Mouse (Mus musculus): ENCODE measurements around the gene Slc38a10.

Slc38a10 gene

DNA sequence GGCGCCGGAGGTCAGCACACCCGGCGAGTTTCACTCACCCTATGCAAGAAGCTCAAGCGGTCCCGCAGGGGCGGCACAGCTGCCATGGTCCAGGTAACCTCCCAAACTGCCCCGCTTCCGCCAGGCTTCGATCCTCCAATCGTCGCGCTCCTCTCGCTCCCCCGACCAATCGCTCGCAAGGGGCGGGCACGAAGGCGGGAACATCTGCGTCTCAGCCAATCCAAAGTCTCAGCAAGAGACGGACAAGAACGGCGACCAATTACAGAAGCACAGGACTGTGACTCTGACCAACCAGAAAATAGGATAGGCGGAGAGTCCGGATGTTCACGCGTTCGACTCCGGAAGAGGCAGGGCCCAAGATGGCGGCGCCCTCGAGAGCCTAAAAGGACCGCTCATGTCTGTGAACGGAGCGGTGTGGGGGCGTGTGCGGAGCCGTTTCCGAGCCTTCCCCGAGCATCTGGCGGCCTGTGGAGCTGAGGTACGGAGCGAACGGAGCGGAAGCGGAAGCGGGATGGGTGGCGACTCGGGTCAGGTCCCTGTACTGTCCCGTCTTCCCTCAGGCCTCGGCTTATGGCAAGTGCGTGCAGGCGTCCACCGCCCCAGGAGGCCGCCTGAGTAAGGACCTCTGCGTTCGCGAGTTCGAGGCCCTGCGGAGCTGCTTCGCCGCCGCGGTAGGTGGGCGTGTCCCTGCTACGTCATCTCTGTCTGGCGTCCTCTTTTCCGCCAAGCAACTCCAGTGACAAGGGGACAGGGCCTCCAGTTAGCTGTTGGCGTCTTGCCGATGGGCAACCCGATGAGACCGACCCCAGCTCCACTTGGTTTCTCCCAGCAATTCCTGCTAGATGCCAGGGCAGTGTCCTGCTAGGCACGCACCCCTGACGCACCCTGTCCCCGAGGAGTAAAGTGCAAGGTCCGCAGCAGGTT, 52.3 kb downstream of the Slc38a10 start, which contains the start of the genes Tepsin and Ndufaf8:
Tepsin (minus strand) TSS at position 144 of the 924 bp plus-strand sequence.
Ndufaf8 (plus strand) TSS at position 341 of the 924 bp plus-strand sequence.
- DNase-seq: peak; percentile 95

DNA sequence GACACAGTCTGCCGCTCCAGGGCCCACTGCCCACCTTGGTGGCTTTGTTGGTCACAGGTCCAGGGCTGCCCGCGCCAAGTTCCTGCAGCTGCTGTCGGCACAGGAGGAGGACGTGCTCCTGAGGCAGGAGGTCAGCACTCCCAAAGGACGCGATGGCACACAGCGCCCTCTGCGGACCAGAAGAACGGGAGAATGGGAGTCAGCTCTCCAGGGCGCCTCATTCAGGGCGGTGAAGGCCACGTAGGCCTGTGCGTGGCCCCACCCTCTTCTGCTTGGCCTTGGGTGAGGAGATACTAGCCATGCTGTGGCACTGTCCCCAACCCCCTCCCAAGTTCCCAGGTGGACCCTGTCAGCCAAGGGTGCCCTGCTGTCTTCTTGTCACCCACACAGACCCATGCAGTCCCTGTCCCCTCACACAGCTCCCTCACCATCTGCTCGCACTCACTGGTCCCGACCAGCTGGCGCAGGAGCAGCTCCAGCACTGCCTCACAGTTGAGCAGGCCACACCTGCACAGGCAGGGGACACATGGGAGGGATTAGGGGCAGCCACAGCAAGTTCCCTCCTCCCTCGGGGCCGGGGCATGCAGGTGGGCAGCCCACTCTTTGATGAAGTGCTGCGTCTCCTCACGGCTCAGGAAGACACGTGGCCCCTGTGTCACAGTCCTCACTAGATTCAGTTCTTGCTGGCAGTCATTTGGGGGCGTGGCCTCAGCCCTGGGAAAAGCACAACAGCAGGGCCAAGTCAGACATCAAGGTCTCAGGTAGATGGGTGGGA, 58.1 kb downstream of the Slc38a10 start:
- DNase-seq: no peak

DNA sequence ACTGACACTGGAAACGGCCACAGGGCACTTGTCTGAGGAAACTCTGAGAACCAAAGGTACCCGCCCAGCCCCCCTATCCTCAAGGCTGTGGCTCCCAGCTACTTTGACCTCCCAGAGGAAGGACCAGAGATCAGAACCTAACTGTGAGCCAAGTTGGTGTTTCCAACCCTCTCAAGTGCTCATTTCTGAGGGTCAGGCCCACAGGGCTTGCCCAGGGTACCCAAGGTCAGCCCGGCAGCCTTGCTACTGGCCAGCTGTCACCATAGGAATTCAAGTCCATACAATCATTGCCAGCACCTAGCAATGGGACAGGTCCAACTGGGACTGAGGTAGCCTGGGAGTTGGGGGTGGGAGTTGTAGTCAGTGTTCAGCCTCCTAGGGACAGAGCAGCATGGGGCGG, 60.5 kb downstream of the Slc38a10 start:
- DNase-seq: no peak

DNA sequence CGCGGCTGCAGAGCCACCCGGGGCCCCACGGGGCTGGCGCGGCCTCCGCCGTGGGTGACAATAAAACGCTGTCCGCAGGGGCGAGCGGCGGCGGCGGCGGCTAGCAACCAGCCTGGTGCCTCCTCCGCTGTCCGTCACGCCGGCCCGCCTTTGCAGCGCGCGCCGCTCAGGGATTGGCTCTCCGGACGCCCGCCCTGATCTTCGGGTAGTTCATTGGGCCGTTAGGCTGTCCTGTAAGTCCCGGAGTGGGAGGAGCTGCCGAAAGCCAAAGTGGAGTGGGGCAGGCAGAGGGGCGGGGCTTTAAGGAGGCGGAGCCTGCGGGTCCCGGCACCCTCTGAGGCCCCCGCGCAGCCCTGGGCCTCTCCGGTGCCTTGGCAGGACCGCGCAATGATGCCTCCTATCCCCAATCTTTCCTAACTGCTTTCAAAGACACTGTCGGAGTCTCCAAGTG, 64.4 kb downstream of the Slc38a10 start, which contains the start of gene Cep131:
Cep131 (minus strand) TSS at position 126 of the 451 bp plus-strand sequence.
- DNase-seq: peak; percentile 92

DNA sequence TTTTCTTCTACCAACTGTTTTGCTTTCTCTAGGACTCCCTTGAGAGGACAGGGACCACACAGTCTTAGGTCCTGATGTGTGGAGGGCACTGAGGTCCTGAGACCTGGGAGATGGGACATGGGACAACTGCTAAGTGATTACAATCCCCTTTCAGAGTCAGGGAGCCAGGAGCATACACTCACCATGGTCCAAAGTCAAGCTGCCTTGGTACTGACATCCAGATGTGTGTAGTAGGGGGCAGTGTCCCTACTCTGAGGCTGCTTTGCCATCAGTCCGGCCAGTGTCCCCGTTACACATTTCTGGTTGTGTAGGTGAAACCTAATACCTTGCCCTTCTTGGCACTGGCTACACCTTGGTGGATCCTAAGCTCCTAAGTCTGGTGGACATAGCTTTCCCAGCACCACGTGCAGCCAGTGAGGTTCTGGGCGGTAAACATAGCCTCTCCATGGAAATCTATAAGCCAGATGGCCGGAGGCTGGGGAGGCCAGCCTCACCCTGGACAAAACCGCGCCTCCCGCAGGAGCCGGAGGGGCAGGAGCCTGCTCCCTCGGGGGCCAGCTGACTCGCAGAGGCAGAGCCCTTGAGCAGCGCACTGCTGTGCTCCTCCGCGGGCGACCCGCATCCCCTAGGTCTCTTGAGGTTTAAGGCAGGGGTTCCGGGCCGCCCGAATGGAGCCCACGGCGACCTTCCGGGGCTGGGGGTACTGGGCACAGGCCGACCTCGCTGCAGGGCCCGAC, 65.1 kb downstream of the Slc38a10 start:
- DNase-seq: peak; percentile 38

DNA sequence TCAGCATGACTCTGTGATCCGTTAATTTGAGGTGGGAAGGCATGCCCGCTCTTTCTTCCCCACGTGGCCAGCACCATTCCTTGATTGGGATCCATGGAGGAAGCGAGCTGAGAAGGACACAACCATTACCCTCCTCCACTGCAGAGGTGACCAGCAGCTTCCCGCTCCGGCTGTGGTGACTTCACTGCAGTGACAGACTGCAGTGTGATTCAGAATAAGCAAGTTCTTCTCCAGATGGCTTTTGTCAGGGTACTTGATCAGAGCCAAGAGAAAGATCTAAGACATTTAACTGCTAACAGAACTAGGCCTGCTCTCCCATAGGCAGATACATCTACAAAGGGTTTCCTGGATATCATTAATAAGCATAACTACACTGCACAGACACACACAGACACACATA, 70.9 kb downstream of the Slc38a10 start:
- DNase-seq: no peak

DNA sequence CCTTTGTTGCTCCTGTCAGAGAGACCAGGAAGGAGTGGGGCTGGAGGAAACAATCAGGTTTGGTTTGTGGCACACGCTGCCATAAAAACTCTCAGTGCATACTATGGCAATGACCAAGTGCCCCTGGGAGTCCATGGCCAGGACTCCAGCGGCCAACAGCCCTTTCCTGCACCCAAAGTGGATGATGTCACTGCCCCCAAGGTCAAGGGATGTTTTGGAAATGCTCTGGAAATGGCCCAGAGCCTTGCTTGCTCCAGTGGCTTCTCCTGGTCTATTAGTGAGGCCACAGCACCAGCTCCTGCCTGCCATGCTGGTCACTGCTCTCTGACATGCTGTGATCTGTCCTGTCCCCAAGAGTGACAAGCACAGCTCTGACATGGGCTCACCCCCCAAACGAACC, 75.0 kb downstream of the Slc38a10 start:
- no peak for DNase-seq

DNA sequence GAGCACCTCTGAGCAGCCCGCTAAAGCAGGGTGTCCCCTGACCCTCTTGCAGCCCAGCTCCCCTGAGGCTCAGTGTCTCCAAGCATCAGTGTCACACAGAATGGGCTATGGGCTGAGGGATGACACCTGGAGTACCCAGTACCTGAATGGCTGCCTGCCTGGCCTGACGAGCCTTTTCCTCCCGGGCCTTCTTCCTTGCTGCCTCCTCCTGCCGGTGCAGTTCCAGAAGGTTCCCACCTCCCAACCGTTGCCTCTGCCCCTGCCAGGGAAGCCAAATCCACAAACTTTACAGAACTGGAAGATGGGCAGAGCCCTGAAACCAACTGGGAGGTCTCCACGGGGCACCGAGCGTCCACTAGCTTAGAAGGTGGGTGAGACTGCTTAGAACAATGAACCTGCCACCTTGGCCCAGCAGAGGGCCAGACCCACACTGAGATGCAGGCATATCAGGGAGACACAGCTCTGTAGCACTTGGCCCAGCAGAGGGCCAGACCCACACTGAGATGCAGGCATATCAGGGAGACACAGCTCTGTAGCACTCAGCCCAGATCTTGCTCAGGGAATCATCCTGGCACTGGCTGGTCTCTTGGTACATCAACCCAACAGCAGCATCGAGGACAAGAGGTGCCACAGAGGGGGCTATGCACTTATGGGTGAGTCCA, 78.0 kb downstream of the Slc38a10 start:
- DNase-seq: no peak

DNA sequence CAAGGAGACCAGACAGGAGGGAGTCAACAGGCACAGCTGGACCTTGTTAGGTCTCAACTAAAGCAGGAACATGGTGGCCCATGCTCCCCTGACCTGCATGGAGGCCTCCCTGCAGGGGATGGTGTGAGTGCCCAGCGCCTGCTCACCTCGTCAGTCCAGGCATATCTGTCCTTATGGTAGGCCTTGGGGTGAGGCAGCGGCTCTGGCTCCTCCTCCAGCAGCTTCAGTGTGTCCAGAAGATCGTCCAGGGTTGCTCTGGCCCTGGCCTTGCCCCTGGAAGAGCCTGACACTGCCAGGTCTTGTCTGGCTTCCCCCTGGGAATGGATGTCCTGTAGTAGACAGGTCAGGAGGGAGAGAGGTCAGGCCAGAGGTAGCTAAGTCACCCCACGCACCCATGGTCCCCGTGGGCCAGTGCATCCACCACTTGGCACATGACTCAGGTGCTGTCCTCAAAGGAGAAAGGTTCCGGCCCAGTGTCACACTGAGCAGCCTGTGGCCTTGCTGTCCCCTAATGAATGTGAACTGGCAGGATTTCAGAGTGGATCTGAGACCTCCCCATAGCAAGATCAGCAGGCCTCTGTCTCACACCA, 79.3 kb downstream of the Slc38a10 start:
- no peak for DNase-seq

DNA sequence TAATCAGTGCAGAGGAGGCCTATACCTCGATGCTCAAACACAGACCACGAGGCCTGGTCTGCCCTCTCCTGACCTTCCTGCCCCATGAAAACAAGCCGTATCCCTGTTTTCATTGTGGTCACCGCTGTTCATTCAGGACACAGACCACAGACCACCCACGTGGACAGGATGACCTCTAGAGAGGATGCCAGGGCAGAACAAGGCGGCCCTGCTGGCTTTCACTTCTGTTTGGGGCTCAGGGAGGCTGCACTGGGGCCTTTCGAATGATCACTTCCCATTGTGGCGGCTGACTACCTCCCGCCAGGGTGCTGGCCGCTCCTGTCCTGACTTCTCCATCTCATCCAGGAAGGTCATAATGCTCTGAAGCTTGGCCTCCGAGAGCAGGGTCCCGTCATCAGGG, 80.1 kb downstream of the Slc38a10 start:
- DNase-seq: no peak

DNA sequence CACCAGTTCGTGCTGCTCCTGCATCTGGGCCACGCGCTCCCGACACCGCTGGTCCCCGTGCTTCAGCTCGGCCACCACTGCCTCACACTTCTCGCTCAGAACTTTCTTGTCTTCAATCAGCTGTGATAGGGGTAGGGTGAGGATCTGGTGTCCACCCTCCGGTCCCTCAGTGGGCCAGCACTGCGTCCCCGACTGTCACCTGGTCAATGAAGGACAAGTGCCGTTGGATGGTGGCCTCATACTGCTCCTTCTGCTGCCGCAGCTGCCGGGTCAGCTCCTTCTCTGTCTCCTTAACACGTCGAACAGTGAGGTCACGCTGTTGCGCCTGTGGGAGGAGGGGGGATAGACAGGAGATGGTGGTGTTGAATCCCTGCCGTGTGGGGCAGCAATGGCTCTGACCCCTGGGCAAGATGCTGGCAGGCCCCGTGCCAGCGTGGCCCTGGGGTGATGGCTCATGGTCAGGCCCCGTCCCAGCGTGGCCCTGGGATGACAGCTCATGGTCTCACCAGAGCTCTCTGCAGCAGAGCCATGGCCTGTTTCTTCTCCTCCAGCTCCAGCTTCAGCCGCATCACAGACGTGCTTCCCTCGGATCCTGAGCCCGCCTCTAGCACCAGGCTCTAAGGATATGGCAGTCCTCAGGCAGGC, 80.7 kb downstream of the Slc38a10 start:
- DNase-seq: no peak

DNA sequence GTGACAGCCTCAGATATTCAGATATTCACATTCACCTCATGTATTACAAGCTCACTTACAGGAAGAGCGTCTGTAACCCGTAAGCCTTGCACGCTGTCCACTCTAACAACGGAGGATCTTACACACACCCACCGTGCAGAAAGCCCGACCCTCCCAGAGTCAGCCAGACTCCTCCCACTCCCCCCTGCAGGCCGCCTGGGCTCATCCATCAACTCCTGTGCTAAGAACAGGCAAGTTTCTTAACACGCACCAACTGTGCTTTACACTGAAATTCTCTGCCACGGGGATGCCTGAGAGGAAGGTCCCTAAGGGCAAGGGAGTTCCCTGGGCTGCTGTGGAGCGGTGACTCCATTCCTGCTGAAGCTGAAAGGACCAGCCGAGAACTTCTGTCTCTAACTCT, 81.9 kb downstream of the Slc38a10 start:
- no peak for DNase-seq

DNA sequence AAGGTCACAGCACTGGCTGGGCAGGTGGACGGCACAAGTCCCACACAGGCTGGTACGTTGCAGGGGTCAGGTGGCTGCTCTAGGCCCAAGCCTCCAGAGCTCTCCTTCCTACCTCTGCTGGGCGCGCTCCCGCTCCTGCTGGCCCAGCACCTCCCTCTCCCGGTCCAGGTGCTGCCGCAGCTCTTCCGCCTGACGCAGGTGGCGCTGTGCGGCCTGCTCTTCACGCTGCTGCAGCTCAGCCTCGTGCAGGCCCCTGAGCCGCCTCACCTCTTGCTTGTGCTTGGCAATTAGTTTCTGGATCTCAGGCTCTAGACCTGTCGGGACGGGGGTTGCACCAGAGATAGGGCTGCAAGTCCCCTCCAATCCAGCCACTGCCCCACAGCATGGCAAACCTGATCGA, 83.3 kb downstream of the Slc38a10 start:
- DNase-seq: no peak

DNA sequence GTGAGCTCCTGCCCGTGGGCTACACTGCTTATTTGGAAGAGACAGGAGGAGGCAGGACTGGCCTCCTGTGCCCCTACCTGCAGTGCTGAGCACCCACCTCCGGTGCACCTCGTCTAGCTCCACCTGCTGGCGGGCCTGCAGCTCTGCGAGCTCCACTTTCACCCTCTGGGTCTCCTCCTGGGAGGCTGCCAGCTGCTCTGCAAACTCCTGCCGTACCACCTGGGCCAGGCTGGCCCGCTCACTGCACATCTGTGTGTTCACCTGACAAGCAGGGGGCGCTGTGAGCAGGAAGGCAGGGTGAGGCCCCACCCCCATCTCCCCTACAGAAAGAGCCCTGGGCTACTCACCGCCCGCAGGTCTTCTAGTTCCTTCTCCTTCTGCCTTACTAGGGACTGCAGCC, 85.9 kb downstream of the Slc38a10 start:
- peak; percentile 77 for DNase-seq

DNA sequence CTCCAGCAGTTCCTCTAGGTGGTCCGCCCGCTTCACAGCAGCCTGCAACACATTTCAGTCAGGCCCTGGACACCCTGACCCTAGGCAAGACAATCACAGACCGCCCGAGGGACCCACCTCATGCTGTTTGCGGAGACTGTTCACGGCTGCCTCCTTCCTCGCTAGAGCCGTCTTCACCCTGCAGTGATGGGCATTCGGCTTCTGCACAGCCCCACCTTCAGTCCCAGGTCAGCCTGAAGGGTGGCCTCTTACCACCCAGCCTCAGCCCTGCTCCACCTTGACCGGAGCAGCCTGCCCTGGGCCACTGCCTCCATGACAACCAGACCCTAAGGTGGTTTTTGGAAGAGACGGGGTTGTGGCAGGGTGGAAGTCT, 86.5 kb downstream of the Slc38a10 start:
- no peak for DNase-seq

DNA sequence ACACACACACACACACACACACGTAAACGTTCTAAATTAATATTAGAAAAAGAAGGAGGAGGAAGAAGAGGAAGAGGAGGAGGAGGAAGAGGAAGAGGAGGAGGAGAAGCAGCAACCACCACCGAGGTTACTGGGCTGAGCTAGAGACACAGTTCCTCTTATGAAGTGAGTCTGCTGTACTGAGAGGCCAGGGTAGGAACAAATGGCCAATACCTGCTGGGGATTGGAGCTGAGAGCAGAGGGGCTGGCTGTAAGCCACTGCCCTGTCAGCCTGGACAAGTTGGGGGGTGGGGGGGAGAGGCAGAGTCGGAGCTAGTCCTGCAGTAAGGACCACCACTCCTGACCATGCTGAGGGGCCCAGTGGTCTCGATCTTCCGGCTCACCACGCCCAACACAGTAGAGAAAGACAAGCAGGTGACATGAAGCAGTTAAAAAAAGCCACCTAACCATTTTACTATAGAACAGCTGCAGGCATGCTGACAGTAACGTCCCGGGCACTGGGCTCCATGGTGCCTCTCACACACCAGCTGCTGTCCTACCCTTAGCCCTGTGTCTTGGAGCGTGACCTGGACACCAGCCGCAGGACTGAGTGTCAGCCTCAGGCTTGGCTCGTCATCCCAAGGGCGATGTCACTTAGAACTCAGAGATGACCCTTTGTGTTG, 87.0 kb downstream of the Slc38a10 start:
- no peak for DNase-seq

DNA sequence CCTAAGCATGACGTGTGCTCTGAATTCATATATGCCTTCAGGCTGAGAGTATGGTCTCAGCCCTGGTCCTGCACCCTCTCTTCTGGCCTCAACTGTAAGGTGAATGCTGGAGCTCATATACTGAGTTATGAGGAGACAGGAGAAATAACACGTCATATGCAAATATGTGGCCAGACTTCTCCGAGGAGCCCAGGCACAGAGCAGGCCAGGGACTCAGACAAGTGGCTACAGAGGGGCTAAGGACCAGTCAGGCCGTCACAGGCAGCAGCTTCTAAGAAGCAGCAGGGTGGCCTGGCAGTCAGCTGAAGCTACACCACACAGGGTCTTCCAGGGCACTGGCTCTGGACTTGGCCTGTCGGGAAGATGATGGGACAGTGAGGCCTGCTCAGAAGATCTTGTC, 87.8 kb downstream of the Slc38a10 start:
- no peak for DNase-seq

DNA sequence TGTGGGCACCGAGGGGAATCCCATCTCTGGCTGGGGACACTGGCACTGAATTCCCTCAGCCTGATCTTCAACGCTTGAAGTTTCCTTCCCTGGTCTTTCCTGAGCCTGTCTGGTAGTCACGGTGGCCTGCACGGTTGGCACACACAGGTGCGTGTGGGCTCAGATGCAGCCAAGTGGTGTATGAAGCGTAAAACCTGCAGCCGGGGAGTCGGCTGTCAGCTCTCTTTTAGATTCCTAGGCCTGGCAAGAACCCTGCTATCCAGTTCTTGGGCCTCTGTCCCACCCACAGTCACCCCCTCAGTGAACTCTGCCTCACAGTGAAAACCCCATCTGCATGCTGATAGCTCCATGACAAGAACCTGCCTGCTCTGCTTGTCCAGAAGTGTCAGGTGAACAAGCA, 90.5 kb downstream of the Slc38a10 start:
- DNase-seq: no peak

DNA sequence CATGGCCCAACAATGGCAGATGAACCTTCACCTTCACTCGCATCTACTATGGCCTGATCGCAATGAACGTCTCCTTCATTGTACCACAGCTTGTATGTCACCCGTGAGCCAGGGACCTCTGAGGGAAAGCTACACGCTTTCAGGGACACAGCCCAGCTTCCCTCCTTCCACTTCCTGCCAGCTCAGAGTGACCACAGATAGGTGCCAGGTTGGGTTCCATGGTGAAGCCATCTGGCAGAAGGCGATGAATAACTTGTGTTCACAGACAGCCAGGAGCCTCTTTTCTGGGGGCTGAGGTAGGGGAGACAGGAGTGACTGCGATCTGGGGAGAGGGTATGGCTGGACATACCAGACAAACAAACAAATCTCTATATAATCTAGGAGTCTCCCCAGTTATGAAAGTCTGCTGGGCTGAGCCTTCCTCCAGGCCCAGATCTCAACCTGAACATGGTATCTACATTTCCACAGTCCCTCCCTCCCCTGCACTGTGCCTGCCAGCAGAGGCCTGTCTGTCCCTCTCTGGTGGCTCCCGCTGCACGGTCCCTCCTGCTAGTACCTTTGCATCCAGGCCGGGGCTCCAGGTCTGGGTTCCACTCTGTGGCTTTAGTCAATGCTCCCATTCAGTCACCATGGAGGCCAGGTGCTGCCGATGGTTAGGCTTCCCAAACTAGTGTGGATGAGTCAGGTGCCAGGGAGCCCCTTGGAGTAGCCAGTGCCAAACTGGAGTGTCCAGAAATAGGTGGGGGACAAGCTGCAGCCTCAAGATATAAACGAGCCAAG, 95.0 kb downstream of the Slc38a10 start:
- DNase-seq: no peak

Data from right cerebral cortex, postnatal 4 days (tissue).